Mouse (Mus musculus): Measurements from ENCODE around the gene Traf3. TPM values are rescaled to one million over a fixed set of nuclear protein-coding genes. Genes with fewer than 3 reads are reported as not detected.

Gene Traf3
- total and polyA plus RNA-seq, 2 experiments from 2014 or later: 13.7 to 40.8 TPM

GRCm38 (mm10) chr12:111263650-111264049 lies 97.5 kb downstream of the Traf3 start:
- H3K27me3 ChIP-seq (ENCODE audit: insufficient read depth, low read length): no peaks in the 10 kb centered on the region
- H3K4me2 ChIP-seq (ENCODE audit: low read depth, low read length): no peak overlapping the region
- no peaks in the 10 kb centered on the region for H3K4me1 ChIP-seq (ENCODE audit: insufficient read depth, low read length)
- H3K27ac ChIP-seq: no peak overlapping the region
- ATAC-seq (no peak), DNase-seq (ENCODE audit: low spot score) (no peak)
- peaks cover 13% of the 10 kb centered on the region for H3K36me3 ChIP-seq (ENCODE audit: insufficient read depth, low read length)
- TF ChIP-seq CTCF (IDR thresholded peaks at IDR 0.05; ENCODE audit: low read depth): no peak
- 92% methylated on average over 16 of the region's 16 CpGs for WGBS
- no peaks in the 10 kb centered on the region for H3K9me3 ChIP-seq (ENCODE audit: low read length)
- no peak overlapping the region for H3K4me3 ChIP-seq (ENCODE audit: low read length)
- no peak overlapping the region for H3K9ac ChIP-seq (replicated peaks; ENCODE audit: low read length)

- no peak for TF ChIP-seq CTCF (IDR thresholded peaks at IDR 0.05; ENCODE audit: low read depth)
- no peak for DNase-seq (ENCODE audit: low spot score)
- H3K9ac ChIP-seq (replicated peaks; ENCODE audit: low read length): no peak overlapping the region
These were observed 99.0 kb downstream of the Traf3 start for GRCm38 (mm10) chr12:111265212-111265611.

GRCm38 (mm10) chr12:111266592-111266991 lies 100.4 kb downstream of the Traf3 start:
- ATAC-seq: no peak
- Histone ChIP-seq H3K9ac (replicated peaks; ENCODE audit: low read length) (no peak overlapping the region), H3K27me3 (ENCODE audit: insufficient read depth, low read length) (peaks cover 17% of the 10 kb centered on the region), H3K36me3 (ENCODE audit: insufficient read depth, low read length) (peaks cover 10% of the 10 kb centered on the region), H3K4me1 (ENCODE audit: insufficient read depth, low read length) (no peaks in the 10 kb centered on the region), H3K27ac (no peak overlapping the region), H3K4me3 (ENCODE audit: low read length) (no peak overlapping the region), H3K9me3 (ENCODE audit: low read length) (no peaks in the 10 kb centered on the region), H3K4me2 (ENCODE audit: low read depth, low read length) (no peak overlapping the region)
- no peak for TF ChIP-seq CTCF (IDR thresholded peaks at IDR 0.05; ENCODE audit: low read depth)
- DNase-seq (ENCODE audit: low spot score): no peak
- WGBS: 84% methylated on average over 12 of the region's 12 CpGs

More at GRCm38 (mm10) chr12:111265212-111265611, 99.0 kb downstream of the Traf3 start:
- Histone ChIP-seq H3K4me1 (ENCODE audit: insufficient read depth, low read length) (no peaks in the 10 kb centered on the region), H3K4me3 (ENCODE audit: low read length) (no peak overlapping the region), H3K4me2 (ENCODE audit: low read depth, low read length) (no peak overlapping the region), H3K9me3 (ENCODE audit: low read length) (no peaks in the 10 kb centered on the region), H3K27me3 (ENCODE audit: insufficient read depth, low read length) (peaks cover 5% of the 10 kb centered on the region; the same call in 1 of the 2 replicates), H3K27ac (no peak overlapping the region), H3K36me3 (ENCODE audit: insufficient read depth, low read length) (peaks cover 13% of the 10 kb centered on the region)
- 61% methylated on average over 5 of the region's 5 CpGs for WGBS
- no peak for ATAC-seq

GRCm38 (mm10) chr12:111267673-111268325 lies 101.6 kb downstream of the Traf3 start:
- Histone ChIP-seq H3K4me2 (ENCODE audit: low read depth, low read length) (no peak overlapping the region), H3K4me3 (ENCODE audit: low read length) (no peak overlapping the region), H3K27me3 (ENCODE audit: insufficient read depth, low read length) (peaks cover 20% of the 10 kb centered on the region), H3K9ac (replicated peaks; ENCODE audit: low read length) (no peak overlapping the region), H3K36me3 (ENCODE audit: insufficient read depth, low read length) (peaks cover 9% of the 10 kb centered on the region), H3K9me3 (ENCODE audit: low read length) (no peaks in the 10 kb centered on the region), H3K27ac (no peak overlapping the region), H3K4me1 (ENCODE audit: insufficient read depth, low read length) (no peaks in the 10 kb centered on the region)
- DNase-seq (ENCODE audit: low spot score) (no peak), ATAC-seq (no peak)
- 78% methylated on average over 4 of the region's 4 CpGs for WGBS
- no peak for TF ChIP-seq CTCF (IDR thresholded peaks at IDR 0.05; ENCODE audit: low read depth)

GRCm38 (mm10) chr12:111270629-111271277 lies 104.6 kb downstream of the Traf3 start, which contains the start of gene Amn:
TSS of gene Amn (plus strand) at chr12:111271095.
- no peaks in the 10 kb centered on the region for H3K9me3 ChIP-seq (ENCODE audit: low read length)
- H3K4me3 ChIP-seq (ENCODE audit: low read length): no peak within 1 kb of the TSS
- no peak for DNase-seq (ENCODE audit: low spot score)
- H3K27me3 ChIP-seq (ENCODE audit: insufficient read depth, low read length): peaks cover 36% of the 10 kb centered on the region
- no peak within 1 kb of the TSS for H3K27ac ChIP-seq
- 38% methylated on average over 25 of the region's 25 CpGs for WGBS
- no peak within 1 kb of the TSS for H3K4me2 ChIP-seq (ENCODE audit: low read depth, low read length)
- H3K9ac ChIP-seq (replicated peaks; ENCODE audit: low read length): no peak within 1 kb of the TSS
- ATAC-seq: no peak
- no peak for TF ChIP-seq CTCF (IDR thresholded peaks at IDR 0.05; ENCODE audit: low read depth)
- H3K36me3 ChIP-seq (ENCODE audit: insufficient read depth, low read length): no peaks in the 10 kb centered on the region
- H3K4me1 ChIP-seq (ENCODE audit: insufficient read depth, low read length): 0 out of 2 replicates have a peak, but pooled peaks cover 7% of the 10 kb centered on the region

- DNase-seq (ENCODE audit: low spot score) (no peak), ATAC-seq (no peak)
- Histone ChIP-seq H3K4me3 (ENCODE audit: low read length) (no peak overlapping the region), H3K4me2 (ENCODE audit: low read depth, low read length) (no peak overlapping the region), H3K27me3 (ENCODE audit: insufficient read depth, low read length) (peaks cover 42% of the 10 kb centered on the region), H3K4me1 (ENCODE audit: insufficient read depth, low read length) (0 out of 2 replicates have a peak, but pooled peaks cover 7% of the 10 kb centered on the region), H3K36me3 (ENCODE audit: insufficient read depth, low read length) (no peaks in the 10 kb centered on the region), H3K27ac (no peak overlapping the region), H3K9ac (replicated peaks; ENCODE audit: low read length) (no peak overlapping the region), H3K9me3 (ENCODE audit: low read length) (no peaks in the 10 kb centered on the region)
- 8% methylated on average over 27 of the region's 28 CpGs for WGBS
- no peak for TF ChIP-seq CTCF (IDR thresholded peaks at IDR 0.05; ENCODE audit: low read depth)
These were observed 105.2 kb downstream of the Traf3 start for GRCm38 (mm10) chr12:111271406-111271805.

- DNase-seq (ENCODE audit: low spot score) (no peak), ATAC-seq (no peak)
- no peak for TF ChIP-seq CTCF (IDR thresholded peaks at IDR 0.05; ENCODE audit: low read depth)
- no peak overlapping the region for H3K9ac ChIP-seq (replicated peaks; ENCODE audit: low read length)
- H3K4me3 ChIP-seq (ENCODE audit: low read length): no peak overlapping the region
- peaks cover 43% of the 10 kb centered on the region for H3K27me3 ChIP-seq (ENCODE audit: insufficient read depth, low read length)
- H3K4me2 ChIP-seq (ENCODE audit: low read depth, low read length): no peak overlapping the region
- H3K36me3 ChIP-seq (ENCODE audit: insufficient read depth, low read length): no peaks in the 10 kb centered on the region
- H3K9me3 ChIP-seq (ENCODE audit: low read length): no peaks in the 10 kb centered on the region
- 0 out of 2 replicates have a peak, but pooled peaks cover 7% of the 10 kb centered on the region for H3K4me1 ChIP-seq (ENCODE audit: insufficient read depth, low read length)
- H3K27ac ChIP-seq: no peak overlapping the region
- WGBS: 40% methylated on average over 8 of the region's 8 CpGs
These were observed 105.8 kb downstream of the Traf3 start for GRCm38 (mm10) chr12:111271966-111272365.
